Mouse (Mus musculus) liver, embryonic 14 days (tissue): Measurements from ENCODE around the gene Tmem79. TPM values are rescaled to one million over a fixed set of nuclear protein-coding genes. Genes with fewer than 3 reads are reported as not detected.

Experiments
- polyA plus RNA-seq: library from polyadenylated mRNA; depleted of rRNA; stranded (reverse); fragments of >200 nt; gene quantifications from 2 replicates; pipeline ENCODE4 v1.2.3, GENCODE M21; 2012; rRNA removed

Tmem79 gene
- 0.53 and 0.83 TPM in 2 replicates for polyA plus RNA-seq

GRCm38 (mm10) chr3:88336058-88337013 lies at the start of gene Tmem79, which contains the start of gene Smg5:
Gene Tmem79, minus strand, starts transcription at chr3:88336148.
Gene Smg5, plus strand, starts transcription at chr3:88336260.

GRCm38 (mm10) chr3:88384364-88384763 lies 48.4 kb upstream of the Tmem79 start, which contains the start of gene Bglap:
Gene Bglap, minus strand, starts transcription at chr3:88384464.

GRCm38 (mm10) chr3:88378599-88378998 lies 42.7 kb upstream of the Tmem79 start, which contains the start of gene Bglap2:
Gene Bglap2, minus strand, starts transcription at chr3:88378699.

GRCm38 (mm10) chr3:88372643-88373042 lies 36.7 kb upstream of the Tmem79 start, which contains the start of gene Bglap3:
Gene Bglap3, minus strand, starts transcription at chr3:88372743.

GRCm38 (mm10) chr3:88364337-88364736 lies 28.4 kb upstream of the Tmem79 start, which contains the start of gene Paqr6:
Gene Paqr6, plus strand, starts transcription at chr3:88364584.

GRCm38 (mm10) chr3:88324951-88325405 lies 11.0 kb downstream of the Tmem79 start, which contains the start of gene Glmp:
Gene Glmp, plus strand, starts transcription at chr3:88325023.

GRCm38 (mm10) chr3:88296561-88297318 lies 39.2 kb downstream of the Tmem79 start, which contains the start of the genes Tsacc and Cct3:
Gene Tsacc, minus strand, starts transcription at chr3:88296999.
Gene Cct3, plus strand, starts transcription at chr3:88297116.

GRCm38 (mm10) chr3:88287110-88287509 lies 48.8 kb downstream of the Tmem79 start, which contains the start of gene Gm38392:
Gene Gm38392, minus strand, starts transcription at chr3:88287210.

Other genes starting within 250 kb of the Tmem79 start
- gene Mef2d, start 193.8 kb downstream of the Tmem79 start, polyA plus RNA-seq: 8.7 and 10.4 TPM in 2 replicates
- gene Rhbg, start 81.4 kb downstream of the Tmem79 start, polyA plus RNA-seq: 5.2 and 5.9 TPM in 2 replicates
- 0.05 TPM in 1 of 2 replicates, not detected in the other for gene Gm38392, start 48.9 kb downstream of the Tmem79 start, polyA plus RNA-seq
- gene Tsacc, start 39.1 kb downstream of the Tmem79 start, polyA plus RNA-seq: 2.3 TPM in 2 replicates
- 184 and 203 TPM in 2 replicates for gene Cct3, start 39.0 kb downstream of the Tmem79 start, polyA plus RNA-seq
- 25.8 and 30.1 TPM in 2 replicates for gene Glmp, start 11.1 kb downstream of the Tmem79 start, polyA plus RNA-seq
- gene Smg5, start 112 bp upstream of the Tmem79 start, polyA plus RNA-seq: 31.8 and 36.4 TPM in 2 replicates
- gene Paqr6, start 28.4 kb upstream of the Tmem79 start, polyA plus RNA-seq: 6.3 and 7.4 TPM in 2 replicates
- gene Bglap3, start 36.6 kb upstream of the Tmem79 start, polyA plus RNA-seq: 0.31 and 0.45 TPM in 2 replicates
- not detected in 2 replicates for gene Bglap2, start 42.6 kb upstream of the Tmem79 start, polyA plus RNA-seq
- gene Bglap, start 48.3 kb upstream of the Tmem79 start, polyA plus RNA-seq: not detected in 2 replicates
- gene Pmf1, start 74.2 kb upstream of the Tmem79 start, polyA plus RNA-seq: 57.8 and 64.4 TPM in 2 replicates
- 7.5 and 8.9 TPM in 2 replicates for gene Slc25a44, start 89.0 kb upstream of the Tmem79 start, polyA plus RNA-seq
- gene Sema4a, start 125.0 kb upstream of the Tmem79 start, polyA plus RNA-seq: 11.0 and 13.4 TPM in 2 replicates
- 62.2 and 64.1 TPM in 2 replicates for gene Lmna, start 173.8 kb upstream of the Tmem79 start, polyA plus RNA-seq
- gene Mex3a, start 196.2 kb upstream of the Tmem79 start, polyA plus RNA-seq: 1.2 and 1.3 TPM in 2 replicates
- gene Rab25, start 212.2 kb upstream of the Tmem79 start, polyA plus RNA-seq: 0.12 and 0.32 TPM in 2 replicates
- gene Lamtor2, start 216.9 kb upstream of the Tmem79 start, polyA plus RNA-seq: 70.8 and 71.2 TPM in 2 replicates
- 21.4 and 23.9 TPM in 2 replicates for gene Ubqln4, start 217.6 kb upstream of the Tmem79 start, polyA plus RNA-seq
- 151 and 178 TPM in 2 replicates for gene Ssr2, start 239.7 kb upstream of the Tmem79 start, polyA plus RNA-seq